Mouse (Mus musculus) kidney, postnatal 0 days (tissue): ENCODE measurements around the gene 4930544D05Rik. TPM values are rescaled to one million over a fixed set of nuclear protein-coding genes. Genes with fewer than 3 reads are reported as not detected.

Source experiments
- ATAC-seq: fragments of 200-750 bp; cut with Nextera tagmentation; replicated peaks from 2 replicates; pipeline ENCODE4 v1.8.0; 2017; ENCODE audit warnings: low read depth, moderate number of reproducible peaks, moderate TSS enrichment, moderate library complexity; ENCODE audit not compliant: low FRiP score
- DNase-seq: peaks from one replicate; pipeline ENCODE4 v3.0.0-alpha.2; 2016; ENCODE audit warnings: low spot score
- H3K27ac ChIP-seq: fragments of 300-500 bp; sonication (generic); 2 replicates; pipeline ENCODE4 v1.5.1; 2014; ENCODE audit warnings: mild to moderate bottlenecking
- H3K27me3 ChIP-seq: fragments of 300-500 bp; sonication (generic); 2 replicates; pipeline ENCODE4 v1.6.1; 2014; ENCODE audit warnings: low read length, mixed read lengths; ENCODE audit not compliant: insufficient read depth
- H3K36me3 ChIP-seq: fragments of 300-500 bp; sonication (generic); 2 replicates; pipeline ENCODE4 v1.6.1; 2014; ENCODE audit warnings: low read length, mixed read lengths; ENCODE audit not compliant: insufficient read depth
- H3K4me1 ChIP-seq: fragments of 300-500 bp; sonication (generic); replicated peaks from 2 replicates; pipeline ENCODE4 v1.6.1; 2014; ENCODE audit warnings: antibody characterized with exemption, low read length, mixed read lengths; ENCODE audit not compliant: insufficient read depth
- H3K4me2 ChIP-seq: fragments of 300-500 bp; sonication (generic); 2 replicates; pipeline ENCODE4 v1.6.1; 2014; ENCODE audit warnings: mild to moderate bottlenecking, low read length, moderate library complexity, mixed read lengths
- H3K4me3 ChIP-seq: fragments of 300-500 bp; sonication (generic); replicated peaks from 2 replicates; pipeline ENCODE4 v1.5.1; 2014; ENCODE audit warnings: low read depth, low read length
- H3K9ac ChIP-seq: fragments of 300-500 bp; sonication (generic); 2 replicates; pipeline ENCODE4 v1.6.1; 2014; ENCODE audit warnings: low read depth, low read length
- H3K9me3 ChIP-seq: fragments of 300-500 bp; sonication (generic); replicated peaks from 2 replicates; pipeline ENCODE4 v1.6.1; 2016; ENCODE audit warnings: low read length, inconsistent platforms, mixed read lengths
- CTCF ChIP-seq: IDR thresholded peaks from 2 replicates; pipeline ENCODE4 v1.5.1; 2016; ENCODE audit warnings: antibody characterized with exemption, low read depth, mild to moderate bottlenecking, moderate library complexity
- WGBS: fragments of 180-500 bp; shearing (Covaris S2); extraction: QIAGEN DNeasy Blood & Tissue Kit; methylation state at CpG from one replicate; pipeline ENCODE4 v1.1.7; 2014; 5-methylcytosine and 5-hydroxymethylcytosine counted together
- polyA plus RNA-seq: library from polyadenylated mRNA; unstranded; fragments of >200 nt; fragmentation: Nextera tagmentation; extraction: Ambion mirVana; gene quantifications from 2 replicates; pipeline ENCODE4 v1.2.1, GENCODE M21; 2015

4930544D05Rik gene
- polyA plus RNA-seq, 1 experiment from 2014 or later = not detected

DNA sequence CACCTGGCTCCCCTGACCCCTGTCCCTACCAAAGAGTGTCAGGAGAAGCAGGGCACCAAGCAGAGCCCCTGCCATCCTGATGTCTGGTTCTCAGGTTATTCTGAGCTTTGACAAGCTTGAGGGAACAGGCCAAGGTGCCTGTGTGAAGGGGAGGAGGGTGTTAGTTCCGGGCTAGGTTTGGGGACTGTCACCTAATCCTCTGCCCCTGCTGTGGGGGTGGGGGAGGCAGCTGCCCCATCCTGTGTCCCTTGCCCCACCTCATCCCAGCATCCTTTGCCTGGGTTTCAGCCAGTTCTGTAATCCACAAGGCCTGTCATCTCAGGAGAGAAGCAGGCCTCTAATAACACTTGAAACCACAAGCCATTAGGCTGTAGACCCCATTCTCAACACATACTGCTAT lies 3.5 kb downstream of the 4930544D05Rik start, which contains the start of gene Chrne:
Gene Chrne, minus strand, starts transcription at position 116 of the 400 bp plus-strand sequence.
- no peak within 1 kb of the TSS for H3K27ac ChIP-seq
- H3K4me2 ChIP-seq = no peak within 1 kb of the TSS
- whole genome bisulfite sequencing = 38% methylated on average over 1 of the region's 1 CpGs
- no peak for TF ChIP-seq CTCF
- H3K36me3 ChIP-seq = no peaks in the 10 kb centered on the region
- H3K9me3 ChIP-seq = no peaks in the 10 kb centered on the region
- DNase-seq = no peak
- H3K4me1 ChIP-seq = peaks cover 12% of the 10 kb centered on the region; the same call in 1 of the 2 replicates
- H3K9ac ChIP-seq = no peak within 1 kb of the TSS
- no peak within 1 kb of the TSS for H3K4me3 ChIP-seq
- H3K27me3 ChIP-seq = no peaks in the 10 kb centered on the region
- ATAC-seq = no peak

GRCm38 (mm10) chr11:70621972-70622814 lies 6.5 kb downstream of the 4930544D05Rik start:
- DNase-seq = no peak
- 42% methylated on average over 7 of the region's 7 CpGs for WGBS
- Histone ChIP-seq H3K9ac (no peak overlapping the region), H3K27me3 (no peaks in the 10 kb centered on the region), H3K27ac (no peak overlapping the region), H3K4me3 (no peak overlapping the region), H3K36me3 (no peaks in the 10 kb centered on the region), H3K4me2 (no peak overlapping the region), H3K4me1 (no peaks in the 10 kb centered on the region), H3K9me3 (no peaks in the 10 kb centered on the region)
- ATAC-seq = no peak
- TF ChIP-seq CTCF = no peak

DNA sequence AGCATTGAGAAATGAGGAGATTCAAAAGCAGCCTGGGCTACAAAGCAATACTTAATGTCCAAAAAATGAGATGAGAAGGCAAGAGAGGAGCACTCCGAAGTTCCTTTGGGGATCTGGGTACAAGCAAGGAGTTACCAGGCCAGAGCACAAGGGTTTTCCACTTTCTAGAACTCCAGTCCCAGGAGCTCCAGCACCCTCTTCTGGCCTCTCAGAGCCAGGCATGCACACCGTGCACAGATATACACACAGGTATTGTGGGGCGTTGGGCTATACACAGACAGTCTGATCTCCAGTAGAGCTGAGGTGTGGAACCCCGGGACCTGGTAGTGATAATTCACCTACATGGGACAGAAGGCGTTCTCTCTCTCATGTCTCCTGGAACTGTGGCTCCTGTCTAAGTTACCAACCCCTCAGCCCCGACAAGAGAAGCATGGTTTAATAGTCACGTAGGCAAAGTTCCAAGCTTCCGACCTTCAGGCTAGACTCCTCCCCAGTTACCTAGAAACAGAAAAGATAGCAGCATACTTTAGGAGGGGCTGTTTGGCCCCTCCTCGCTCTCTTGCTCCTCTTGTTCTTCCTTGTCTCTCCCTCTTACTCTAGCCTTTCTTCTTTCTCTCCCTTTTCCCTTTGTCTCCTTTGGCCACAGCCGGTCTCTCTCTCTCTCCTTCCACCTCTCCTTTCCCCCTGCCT lies 7.5 kb downstream of the 4930544D05Rik start:
- H3K4me1 ChIP-seq = no peaks in the 10 kb centered on the region
- ATAC-seq (no peak), DNase-seq (peak; percentile 32)
- H3K4me3 ChIP-seq = no peak overlapping the region
- no peaks in the 10 kb centered on the region for H3K36me3 ChIP-seq
- no peaks in the 10 kb centered on the region for H3K27me3 ChIP-seq
- H3K9ac ChIP-seq = no peak overlapping the region
- H3K9me3 ChIP-seq = no peaks in the 10 kb centered on the region
- no peak overlapping the region for H3K4me2 ChIP-seq
- TF ChIP-seq CTCF = peak; percentile 57
- 74% methylated on average over 10 of the region's 10 CpGs for WGBS
- no peak overlapping the region for H3K27ac ChIP-seq

GRCm38 (mm10) chr11:70625473-70625872 lies 9.8 kb downstream of the 4930544D05Rik start:
- H3K27ac ChIP-seq = no peak overlapping the region
- no peak overlapping the region for H3K9ac ChIP-seq
- 42% methylated on average over 4 of the region's 4 CpGs for WGBS
- H3K4me1 ChIP-seq = no peaks in the 10 kb centered on the region
- peak; percentile 84 for TF ChIP-seq CTCF
- H3K27me3 ChIP-seq = no peaks in the 10 kb centered on the region
- no peaks in the 10 kb centered on the region for H3K9me3 ChIP-seq
- ATAC-seq = no peak
- H3K4me3 ChIP-seq = no peak overlapping the region
- H3K4me2 ChIP-seq = no peak overlapping the region
- H3K36me3 ChIP-seq = no peaks in the 10 kb centered on the region
- peak; percentile 66 for DNase-seq

- WGBS = 36% methylated on average over 4 of the region's 4 CpGs
- peak overlapping the region; percentile 8; the same call in 1 of the 2 replicates for H3K27ac ChIP-seq
- H3K4me3 ChIP-seq = no peak overlapping the region
- H3K27me3 ChIP-seq = no peaks in the 10 kb centered on the region
- no peak overlapping the region for H3K4me2 ChIP-seq
- TF ChIP-seq CTCF = no peak
- H3K9ac ChIP-seq = no peak overlapping the region
- no peaks in the 10 kb centered on the region for H3K36me3 ChIP-seq
- ATAC-seq (0 out of 2 replicates have a peak, but pooled peaks have one; percentile 42), DNase-seq (no peak)
- no peaks in the 10 kb centered on the region for H3K9me3 ChIP-seq
- H3K4me1 ChIP-seq = no peaks in the 10 kb centered on the region
These were observed 11.2 kb downstream of the 4930544D05Rik start for GRCm38 (mm10) chr11:70626877-70627276.

DNA sequence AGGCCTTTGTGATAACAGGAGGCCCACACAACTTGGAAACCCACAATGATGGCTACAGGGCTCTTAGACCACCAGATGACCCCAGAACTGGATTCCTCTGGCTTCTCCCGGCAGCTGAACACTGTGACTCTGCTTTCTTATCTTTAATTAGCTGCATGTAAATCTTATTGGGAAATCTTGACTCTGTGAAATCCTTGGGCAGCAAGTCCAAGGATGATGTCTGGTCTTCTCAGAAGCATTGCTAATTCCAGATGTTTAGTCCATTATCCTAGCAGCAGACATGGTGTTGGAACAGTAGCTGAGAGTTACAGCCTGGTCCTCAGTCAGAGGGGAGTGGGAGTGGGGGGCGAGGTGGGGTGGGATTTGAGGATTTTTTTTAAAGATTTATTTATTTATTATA lies 12.8 kb downstream of the 4930544D05Rik start:
- Histone ChIP-seq H3K4me2 (no peak overlapping the region), H3K4me3 (no peak overlapping the region), H3K9ac (no peak overlapping the region), H3K9me3 (no peaks in the 10 kb centered on the region), H3K36me3 (no peaks in the 10 kb centered on the region), H3K27me3 (no peaks in the 10 kb centered on the region), H3K27ac (no peak overlapping the region), H3K4me1 (no peaks in the 10 kb centered on the region)
- WGBS = 49% methylated on average over 2 of the region's 2 CpGs
- no peak for DNase-seq
- ATAC-seq = no peak
- no peak for TF ChIP-seq CTCF
